Mouse (Mus musculus) kidney, adult 8-10 months (tissue): ENCODE results near the gene 1110017D15Rik.
A peak's percentile ranks its signal among the peaks of the same experiment; 100 is the strongest.
"Not testable (repeated sequence)": the region's sequence is repeated elsewhere in the genome, so short reads cannot be mapped to it uniquely, and the experiment has no call there.

ENCODE experiments used
- DNase-seq, 2 experiments: peaks; one replicate each; pipeline ENCODE4 v3.0.0; 2022

The 1110017D15Rik gene

GRCm38 (mm10) chr4:41478751-41479455 is 38.2 kb downstream of the 1110017D15Rik start:
- no peak for DNase-seq

- no peak for DNase-seq
Measured at GRCm38 (mm10) chr4:41477648-41478160, 39.4 kb downstream of the 1110017D15Rik start.

DNA sequence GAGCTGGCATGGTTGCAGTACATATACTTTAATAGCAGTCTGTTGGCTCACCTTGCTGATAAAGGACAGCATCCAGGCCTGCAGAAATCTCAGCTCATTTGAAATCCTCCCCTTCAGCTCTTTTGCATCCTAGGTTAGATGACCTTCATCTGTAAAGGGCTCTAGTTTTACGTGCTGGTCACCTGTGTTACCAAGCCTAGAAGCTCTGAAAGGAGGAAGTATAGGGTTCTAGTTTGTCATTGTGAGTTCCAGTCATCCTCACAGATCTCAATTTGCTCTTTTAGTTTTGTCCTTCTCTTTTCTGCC is 45.8 kb downstream of the 1110017D15Rik start:
- no peak for DNase-seq

GRCm38 (mm10) chr4:41470684-41471383 is 46.3 kb downstream of the 1110017D15Rik start:
- no peak for DNase-seq

DNA sequence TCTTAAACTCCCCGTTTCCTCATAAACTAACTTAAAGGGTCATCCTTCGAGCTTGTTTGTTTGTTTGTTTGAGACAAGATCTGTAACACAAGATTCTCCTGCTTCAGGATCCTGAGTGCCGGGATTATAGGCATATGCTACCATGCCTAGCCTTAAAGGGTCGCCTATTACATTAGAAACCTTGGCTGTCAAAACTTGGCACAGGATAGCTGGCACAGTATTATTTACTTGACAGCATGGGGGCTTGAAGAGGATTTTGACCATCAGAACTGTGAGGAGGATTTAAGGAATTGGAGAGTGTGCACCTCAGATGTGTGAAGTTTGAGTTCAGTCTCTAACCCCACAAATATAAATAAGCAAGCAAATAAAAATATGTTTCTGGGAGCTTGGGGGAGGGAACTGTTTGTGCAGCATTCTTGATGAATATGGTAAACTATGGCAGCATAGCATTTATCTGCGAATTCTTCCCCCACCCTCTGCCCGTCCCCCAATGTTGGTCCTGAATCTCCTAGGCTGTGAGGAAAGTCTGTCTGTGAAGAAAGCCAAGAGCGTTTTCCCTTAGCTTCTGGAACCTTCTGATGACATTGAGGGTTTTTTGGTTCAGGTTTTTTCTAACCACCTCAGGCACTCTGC is 47.0 kb downstream of the 1110017D15Rik start:
- DNase-seq, result peak in 1 of 2 experiments; percentile 19

DNA sequence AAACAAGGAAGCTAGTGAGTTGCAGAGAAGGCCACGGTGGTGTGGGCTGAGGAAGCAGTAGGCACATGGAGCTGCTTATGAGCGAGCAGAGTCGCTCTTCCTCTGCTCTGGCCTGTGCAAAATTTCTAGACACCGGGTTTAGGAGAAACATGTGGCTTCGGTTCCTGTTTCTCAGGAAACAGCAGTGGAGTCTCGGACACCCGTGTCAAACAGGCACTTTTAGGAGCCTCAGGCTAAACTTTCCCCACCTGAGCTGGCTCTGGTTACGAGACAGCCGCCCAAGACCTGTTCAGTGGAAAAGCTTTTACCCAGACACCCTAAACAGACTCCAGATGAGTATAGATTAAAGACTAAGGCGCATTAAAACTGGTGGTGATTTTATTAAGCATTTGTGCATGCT is 47.9 kb downstream of the 1110017D15Rik start:
- DNase-seq, result peak; percentile 13 to 28

DNA sequence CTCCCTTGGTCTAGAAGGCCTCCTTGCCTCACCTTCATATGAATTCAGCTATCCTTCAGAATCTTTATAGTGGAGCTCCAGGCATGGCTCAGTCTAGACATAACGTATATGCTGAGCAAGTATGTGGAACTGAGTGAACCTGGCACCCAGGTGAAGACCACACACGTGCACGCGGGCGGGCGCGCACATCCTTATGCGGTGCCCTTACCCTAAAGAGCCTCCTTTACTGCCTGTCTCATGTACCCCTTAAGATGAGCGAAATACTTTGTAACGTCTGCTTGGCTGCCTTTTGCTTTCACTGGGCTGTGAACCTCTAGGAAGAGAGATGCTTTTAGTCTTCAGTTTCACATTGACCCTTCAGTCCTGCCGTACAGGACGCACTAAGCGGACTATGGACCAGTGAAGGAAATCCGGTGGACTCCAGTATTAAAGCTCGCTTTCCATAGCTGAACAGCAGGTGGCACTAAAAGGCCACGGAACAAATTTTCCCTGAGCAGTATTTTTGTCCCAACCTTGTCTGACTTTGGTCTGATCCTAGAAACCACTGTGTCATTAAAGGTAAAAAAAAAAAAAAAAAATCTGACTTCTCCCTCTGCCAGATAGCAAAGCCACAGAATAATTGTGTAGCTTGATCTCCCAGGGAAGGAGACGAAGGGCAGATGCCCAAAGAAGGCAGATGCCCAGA is 48.6 kb downstream of the 1110017D15Rik start:
- peak; percentile 67 to 82 for DNase-seq

- no peak for DNase-seq
Measured at GRCm38 (mm10) chr4:41465287-41465665, 51.9 kb downstream of the 1110017D15Rik start.

GRCm38 (mm10) chr4:41464345-41465286 is 52.5 kb downstream of the 1110017D15Rik start, which contains the start of the genes Kif24 and Nudt2:
Gene Kif24, minus strand, starts transcription at chr4:41464887.
Gene Nudt2, plus strand, starts transcription at chr4:41465151.
- peak; percentile 99 for DNase-seq

GRCm38 (mm10) chr4:41463051-41463738 is 53.9 kb downstream of the 1110017D15Rik start:
- DNase-seq, result not testable (repeated sequence)

- no peak for DNase-seq
Measured at GRCm38 (mm10) chr4:41460690-41461089, 56.4 kb downstream of the 1110017D15Rik start.
